Mouse (Mus musculus) small intestine, adult 2 months (tissue): ENCODE results near the gene Hs6st3. TPM values are rescaled to one million over a fixed set of nuclear protein-coding genes. Genes with fewer than 3 reads are reported as not detected.

ENCODE experiments used
- H3K27ac ChIP-seq: fragments of 200-500 bp; 2 replicates; pipeline ENCODE4 v1.5.1; 2012; ENCODE audit warnings: low read depth, low read length, control low read depth, inconsistent platforms; ENCODE audit not compliant: insufficient read depth
- H3K27me3 ChIP-seq: fragments of 200-500 bp; 2 replicates; pipeline ENCODE4 v1.6.1; 2012; ENCODE audit warnings: mild to moderate bottlenecking, moderate library complexity, low read length, inconsistent platforms; ENCODE audit not compliant: control insufficient read depth, insufficient read depth
- H3K36me3 ChIP-seq: fragments of 200-500 bp; 2 replicates; pipeline ENCODE4 v1.6.1; 2012; ENCODE audit warnings: mild to moderate bottlenecking, low read length, control low read depth, inconsistent platforms; ENCODE audit not compliant: control insufficient read depth, insufficient read depth
- H3K4me1 ChIP-seq: fragments of 200-500 bp; 2 replicates; pipeline ENCODE4 v1.6.1; 2012; ENCODE audit warnings: low read length, inconsistent platforms, mixed read lengths; ENCODE audit not compliant: control insufficient read depth, insufficient read depth, insufficient read length
- H3K4me3 ChIP-seq: fragments of 200-500 bp; 2 replicates; pipeline ENCODE4 v1.5.1; 2012; ENCODE audit warnings: low read depth, mild to moderate bottlenecking, control low read depth, inconsistent platforms, low read length, moderate library complexity
- CTCF ChIP-seq: fragments of 200-500 bp; IDR thresholded peaks from 2 replicates; pipeline ENCODE4 v1.5.1; 2012; ENCODE audit warnings: low read depth, mild to moderate bottlenecking, control low read depth, inconsistent platforms, low read length, moderate library complexity, mixed read lengths; ENCODE audit not compliant: insufficient replicate concordance, insufficient read length; ENCODE audit errors: extremely low read depth
- POLR2A ChIP-seq: fragments of 200-500 bp; IDR thresholded peaks from 2 replicates; pipeline ENCODE4 v1.6.1; 2012; ENCODE audit warnings: low read depth, mild to moderate bottlenecking, control low read depth, inconsistent platforms, low read length, moderate library complexity
- WGBS: fragments of 180-500 bp; shearing (Covaris S2); methylation state at CpG from one replicate; pipeline ENCODE4 v1.1.7; 2018; 5-methylcytosine and 5-hydroxymethylcytosine counted together
- polyA plus RNA-seq: library from polyadenylated mRNA; depleted of rRNA; stranded (reverse); fragments of >200 nt; gene quantifications from 2 replicates; pipeline ENCODE4 v1.2.3, GENCODE M21; 2012

The Hs6st3 gene
- polyA plus RNA-seq, 1 experiment = not detected

DNA sequence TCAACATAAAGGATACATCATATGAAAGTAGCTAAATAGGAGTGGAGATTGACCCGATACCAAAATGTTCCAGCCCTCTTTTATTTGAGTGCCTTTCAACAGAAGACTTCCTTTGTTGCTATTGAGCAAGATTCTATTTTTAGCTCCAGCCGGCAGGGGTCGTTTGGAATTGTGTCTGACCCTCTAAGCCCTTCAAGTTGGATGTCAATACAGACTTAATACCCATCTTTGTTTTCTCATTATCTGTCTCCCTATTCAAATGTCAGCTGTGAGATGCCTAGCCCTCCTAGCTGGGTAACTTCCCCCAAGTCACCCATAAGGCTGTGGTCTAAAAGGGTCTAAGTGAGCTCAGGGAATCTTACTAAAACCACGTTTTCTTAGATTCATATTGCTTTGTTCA, 312.3 kb downstream of the Hs6st3 start:
- no peaks in the 10 kb centered on the region for H3K36me3 ChIP-seq
- 30% methylated on average over 4 of the region's 4 CpGs for WGBS
- H3K27ac ChIP-seq = no peak overlapping the region
- no peaks in the 10 kb centered on the region for H3K27me3 ChIP-seq
- H3K4me3 ChIP-seq = no peak overlapping the region
- TF ChIP-seq POLR2A (no peak), CTCF (no peak)
- H3K4me1 ChIP-seq = no peaks in the 10 kb centered on the region

DNA sequence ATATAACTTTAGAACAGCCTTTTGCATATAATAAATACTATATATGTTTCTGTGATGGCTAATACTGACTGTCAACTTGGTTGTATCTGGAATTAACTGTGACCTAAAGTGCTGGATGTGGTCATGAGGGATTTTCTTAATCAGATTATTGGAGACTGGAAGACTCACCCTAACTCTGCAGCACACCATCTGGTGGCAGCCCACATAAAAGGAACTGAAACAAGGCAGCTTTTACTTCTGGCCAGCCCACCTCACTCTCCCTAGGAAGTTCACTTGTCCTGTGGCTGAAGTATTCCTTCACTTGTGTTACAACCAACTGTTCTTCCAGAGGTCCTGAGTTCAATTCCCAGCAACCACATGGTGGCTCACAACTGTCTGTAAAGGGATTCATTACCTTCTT, 313.5 kb downstream of the Hs6st3 start:
- H3K36me3 ChIP-seq = no peaks in the 10 kb centered on the region
- no peaks in the 10 kb centered on the region for H3K27me3 ChIP-seq
- TF ChIP-seq CTCF = no peak
- TF ChIP-seq POLR2A = no peak
- no peak overlapping the region for H3K27ac ChIP-seq
- H3K4me3 ChIP-seq = no peak overlapping the region
- H3K4me1 ChIP-seq = no peaks in the 10 kb centered on the region

GRCm38 (mm10) chr14:119452382-119452781, 314.2 kb downstream of the Hs6st3 start:
- Histone ChIP-seq H3K27me3 (no peaks in the 10 kb centered on the region), H3K4me3 (no peak overlapping the region), H3K36me3 (no peaks in the 10 kb centered on the region), H3K4me1 (no peaks in the 10 kb centered on the region), H3K27ac (no peak overlapping the region)
- TF ChIP-seq POLR2A (no peak), CTCF (no peak)

- H3K4me3 ChIP-seq = no peak overlapping the region
- H3K36me3 ChIP-seq = no peaks in the 10 kb centered on the region
- H3K4me1 ChIP-seq = no peaks in the 10 kb centered on the region
- H3K27ac ChIP-seq = no peak overlapping the region
- WGBS = 79% methylated on average over 3 of the region's 3 CpGs
- TF ChIP-seq CTCF (no peak), POLR2A (no peak)
- no peaks in the 10 kb centered on the region for H3K27me3 ChIP-seq
Measured at GRCm38 (mm10) chr14:119452797-119453196, 314.7 kb downstream of the Hs6st3 start.

DNA sequence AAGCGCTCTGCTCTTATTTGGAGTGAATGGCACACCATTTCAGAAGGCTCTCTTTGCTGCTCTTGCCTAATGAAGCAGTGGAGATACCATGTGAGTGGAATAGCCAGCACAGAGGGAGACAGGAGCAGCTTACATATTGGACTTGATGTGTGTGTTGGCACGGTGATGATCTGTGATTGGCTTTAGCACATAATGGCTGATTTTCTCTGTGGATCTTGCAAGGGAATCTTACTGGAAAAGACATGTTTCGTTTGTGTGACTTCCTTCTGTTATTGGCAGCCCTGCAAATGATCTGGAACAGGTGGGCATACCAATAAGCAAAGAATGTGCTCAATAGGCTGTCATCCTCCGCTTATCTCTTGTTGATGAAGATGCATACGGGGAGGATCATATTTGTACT, 326.2 kb downstream of the Hs6st3 start:
- H3K4me1 ChIP-seq = no peaks in the 10 kb centered on the region
- no peaks in the 10 kb centered on the region for H3K36me3 ChIP-seq
- TF ChIP-seq POLR2A (no peak), CTCF (no peak)
- H3K27me3 ChIP-seq = no peaks in the 10 kb centered on the region
- H3K4me3 ChIP-seq = no peak overlapping the region
- H3K27ac ChIP-seq = no peak overlapping the region
- 80% methylated on average over 5 of the region's 5 CpGs for WGBS

DNA sequence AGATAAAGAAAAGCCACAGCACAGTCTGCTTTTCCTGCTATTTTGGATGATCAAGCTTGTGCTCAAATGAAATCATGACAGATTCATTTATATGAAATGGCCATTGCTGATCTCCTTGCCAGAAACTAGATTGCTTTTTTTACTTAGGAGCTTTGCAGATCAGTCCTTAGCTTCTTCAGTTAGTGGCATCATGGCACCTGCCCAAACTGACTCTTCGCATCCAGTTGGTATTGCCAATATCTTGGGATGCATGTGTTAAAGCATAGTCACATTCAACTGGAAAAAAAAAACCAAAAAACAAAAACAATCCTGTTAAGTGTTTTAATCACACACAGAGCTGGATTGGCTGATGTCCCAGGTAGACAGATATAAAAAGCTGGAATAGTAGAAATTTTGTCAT, 326.7 kb downstream of the Hs6st3 start:
- no peak for TF ChIP-seq POLR2A
- TF ChIP-seq CTCF = no peak
- no peaks in the 10 kb centered on the region for H3K27me3 ChIP-seq
- H3K36me3 ChIP-seq = no peaks in the 10 kb centered on the region
- H3K4me1 ChIP-seq = no peaks in the 10 kb centered on the region
- no peak overlapping the region for H3K4me3 ChIP-seq
- no peak overlapping the region for H3K27ac ChIP-seq
- 90% methylated on average over 1 of the region's 1 CpGs for WGBS

DNA sequence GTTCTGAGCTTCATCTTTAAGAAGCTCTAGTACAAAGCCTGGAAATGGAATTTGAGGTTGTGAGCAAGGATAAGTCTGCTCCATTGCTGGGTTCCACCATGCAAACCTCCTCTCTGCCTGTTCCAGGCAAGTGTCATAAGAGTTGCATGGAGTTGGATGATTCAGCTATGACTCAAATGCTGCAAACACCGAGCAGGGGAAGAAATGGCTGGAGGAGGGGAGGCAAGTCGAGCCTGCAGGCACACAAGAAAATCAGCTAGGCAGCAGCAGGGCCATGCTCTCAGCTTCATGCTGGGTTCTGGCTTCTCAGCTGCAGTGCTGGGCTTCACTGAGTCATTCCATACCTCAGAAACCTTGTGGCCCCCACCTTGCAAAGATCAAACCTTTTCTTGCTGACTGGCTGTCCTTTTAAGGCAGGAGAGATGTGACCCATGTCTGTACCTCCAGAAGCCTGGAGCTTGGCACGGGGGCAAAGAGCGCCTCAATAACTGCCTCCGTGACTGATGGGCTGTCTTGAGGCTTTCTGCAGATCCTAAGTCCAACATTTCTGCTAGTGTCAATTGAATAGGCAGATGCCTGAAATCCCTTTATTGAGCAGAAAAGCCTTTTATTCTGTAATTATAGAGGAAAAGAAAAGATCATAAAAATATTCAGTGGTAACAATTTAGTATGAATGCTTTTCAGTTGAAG, 328.9 kb downstream of the Hs6st3 start:
- Histone ChIP-seq H3K36me3 (no peaks in the 10 kb centered on the region), H3K27ac (no peak overlapping the region), H3K27me3 (no peaks in the 10 kb centered on the region), H3K4me3 (no peak overlapping the region), H3K4me1 (no peaks in the 10 kb centered on the region)
- 46% methylated on average over 5 of the region's 5 CpGs for WGBS
- TF ChIP-seq POLR2A = no peak
- TF ChIP-seq CTCF = no peak
